Comparison of ENCODE assay signal across 21 mouse cellular contexts in the genomic region with DNA sequence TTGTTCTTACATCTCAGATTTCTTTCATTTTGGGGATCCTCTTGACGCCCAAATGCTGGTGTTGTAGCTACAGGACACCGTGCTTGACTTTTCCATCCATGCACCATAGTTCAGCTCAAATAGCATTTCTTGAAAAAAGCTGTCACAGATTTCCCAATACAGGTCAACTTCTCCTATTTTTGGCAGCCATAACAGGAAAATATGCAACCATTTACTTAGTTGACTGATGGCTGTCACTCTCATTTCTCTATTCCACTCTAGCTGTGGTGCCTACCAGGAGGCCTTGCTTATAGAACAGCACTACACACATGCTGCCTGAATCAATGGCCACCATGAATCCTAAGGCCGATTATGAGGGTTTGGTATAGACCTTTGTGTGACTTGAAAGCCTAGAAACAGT.
DNase-seq lines count a peak whose midpoint lies in the region; ATAC-seq and TF ChIP-seq lines count a peak whose summit lies in the region.
"Had no signal": no experiment of that assay in that cellular context is flagged by ENCODE, and none has a peak within 500 bp of the region (broad histone marks: within the 10 kb centered on the region; RNA-seq: fewer than 3 reads in every experiment).

No protein-coding gene starts in this region.

- 0 out of 2 replicates have a peak overlapping the region, but pooled peaks have one; percentile 36 for H3K27ac ChIP-seq in liver, postnatal 0 days (ENCODE audit: low read depth)
- H3K27ac ChIP-seq in liver, embryonic 11.5 days (ENCODE audit: low read depth, low read length) = no peak overlapping the region
- H3K27ac ChIP-seq in CH12.LX (ENCODE audit: insufficient read depth, low read depth) = no peak overlapping the region
- H3K27ac ChIP-seq in bone marrow macrophage, adult 2 months (ENCODE audit: insufficient read depth, low read depth, low read length) = peak overlapping the region; percentile 27; the same call in 1 of the 2 replicates
- H3K27ac ChIP-seq in hindbrain, embryonic 16.5 days (ENCODE audit: low read depth, low read length) = no peak overlapping the region
- H3K27ac ChIP-seq: embryonic facial prominence, embryonic 10.5 days; forebrain, embryonic 13.5 days; heart, embryonic 13.5 days; hindbrain, embryonic 13.5 days had no signal

- H3K4me3 ChIP-seq in liver, postnatal 0 days (ENCODE audit: low read depth, low read length) = no peak overlapping the region
- no peak overlapping the region for H3K4me3 ChIP-seq in liver, embryonic 11.5 days (ENCODE audit: low read depth, low read length)
- H3K4me3 ChIP-seq in CH12.LX (replicated peaks in 1 of 3; ENCODE audit: low read depth in 2 of 3, low read length in 2 of 3, poor library complexity in 1 of 3) = no peak overlapping the region
- H3K4me3 ChIP-seq in bone marrow macrophage, adult 2 months (ENCODE audit: insufficient read depth, low read length) = no peak overlapping the region
- no peak overlapping the region for H3K4me3 ChIP-seq in hindbrain, embryonic 16.5 days (ENCODE audit: low read length)
- H3K4me3 ChIP-seq: embryonic facial prominence, embryonic 10.5 days; forebrain, embryonic 13.5 days; heart, embryonic 13.5 days; hindbrain, embryonic 13.5 days had no signal

- dilution Hi-C loops in CH12.LX (cut with MboI; ENCODE audit: extremely low pct_ligation_motif_present, extremely low pct_unique_long_range_greater_than_20kb, low sequenced_read_pairs) = no loop called here

- intact Hi-C loops in heart, postnatal 14 days (cut with DNase I) = no loop called here

- H3K4me1 ChIP-seq in liver, postnatal 0 days (ENCODE audit: insufficient read depth) = no peaks in the 10 kb centered on the region
- H3K4me1 ChIP-seq in liver, embryonic 11.5 days (replicated peaks; ENCODE audit: control insufficient read depth, insufficient read depth, low read length) = no peaks in the 10 kb centered on the region
- H3K4me1 ChIP-seq in CH12.LX (ENCODE audit: control insufficient read depth in 1 of 2, insufficient read depth in 2 of 2) = peaks cover 9 to 15% of the 10 kb centered on the region in 2 experiments; a peak in 3 of 4 replicates
- peaks cover 17% of the 10 kb centered on the region for H3K4me1 ChIP-seq in bone marrow macrophage, adult 2 months (ENCODE audit: control insufficient read depth, insufficient read depth, low read length)
- no peaks in the 10 kb centered on the region for H3K4me1 ChIP-seq in hindbrain, embryonic 16.5 days (ENCODE audit: control insufficient read depth, insufficient read depth, low read depth, low read length)
- H3K4me1 ChIP-seq: heart, embryonic 13.5 days; hindbrain, embryonic 13.5 days had no signal

- no peak for TF ChIP-seq POLR2A in CH12.LX (IDR thresholded peaks at IDR 0.05; ENCODE audit: low read depth, low read length)
- TF ChIP-seq POLR2A in bone marrow macrophage, adult 2 months (IDR thresholded peaks at IDR 0.05; ENCODE audit: borderline replicate concordance, low read depth, low read length) = no peak

- 0 out of 2 replicates have a peak, but pooled peaks have one; percentile 21 for ATAC-seq in liver, postnatal 0 days
- ATAC-seq in liver, embryonic 11.5 days (replicated peaks; ENCODE audit: low FRiP score) = no peak
- ATAC-seq in megakaryocyte progenitor cell, adult 5-6 weeks (replicated peaks; ENCODE audit: poor library complexity) = peak; percentile 59
- ATAC-seq in hindbrain, embryonic 16.5 days = no peak
- ATAC-seq: activated CD4-positive, CD25-positive, alpha-beta regulatory T cell, adult 4 months; forebrain, embryonic 13.5 days; forebrain, postnatal 0 days; Patski had no signal

- no peaks in the 10 kb centered on the region for H3K36me3 ChIP-seq in liver, postnatal 0 days (replicated peaks; ENCODE audit: insufficient read depth, low read length)
- H3K36me3 ChIP-seq in liver, embryonic 11.5 days (ENCODE audit: control insufficient read depth, insufficient read depth, low read length) = no peaks in the 10 kb centered on the region
- H3K36me3 ChIP-seq in CH12.LX (replicated peaks in 1 of 2; ENCODE audit: control insufficient read depth in 1 of 2, insufficient read depth in 1 of 2, low read length in 1 of 2) = no peaks in the 10 kb centered on the region
- H3K36me3 ChIP-seq in hindbrain, embryonic 16.5 days (ENCODE audit: control insufficient read depth, insufficient read depth, low read length) = no peaks in the 10 kb centered on the region
- H3K36me3 ChIP-seq: embryonic facial prominence, embryonic 10.5 days; heart, embryonic 13.5 days; hindbrain, embryonic 13.5 days had no signal

- no peaks in the 10 kb centered on the region for H3K9me3 ChIP-seq in liver, postnatal 0 days (ENCODE audit: low read length)
- no peaks in the 10 kb centered on the region for H3K9me3 ChIP-seq in liver, embryonic 11.5 days (ENCODE audit: control insufficient read depth, low read length)
- no peaks in the 10 kb centered on the region for H3K9me3 ChIP-seq in CH12.LX (replicated peaks; ENCODE audit: low read length)
- H3K9me3 ChIP-seq in hindbrain, embryonic 16.5 days (ENCODE audit: control insufficient read depth, low read length) = peaks cover 2% of the 10 kb centered on the region; the same call in 1 of the 2 replicates
- H3K9me3 ChIP-seq: embryonic facial prominence, embryonic 10.5 days; forebrain, embryonic 13.5 days; heart, embryonic 13.5 days; hindbrain, embryonic 13.5 days had no signal

- no peak for TF ChIP-seq RAD21 in CH12.LX (IDR thresholded peaks at IDR 0.05; ENCODE audit: low read depth, low read length)

- 67% methylated on average over 3 of the region's 3 CpGs for WGBS in liver, postnatal 0 days (ENCODE audit: insufficient replicate concordance)
- WGBS in liver, embryonic 11.5 days = 83% methylated on average over 3 of the region's 3 CpGs
- 89% methylated on average over 3 of the region's 3 CpGs for WGBS in hindbrain, embryonic 16.5 days

- in situ Hi-C loops in CH12.LX (cut with MboI; ENCODE audit: low pct_ligation_motif_present, low pct_unique_long_range_greater_than_20kb, low sequenced_read_pairs) = no loop called here

- TF ChIP-seq EP300 in liver, postnatal 0 days (IDR thresholded peaks at IDR 0.05; ENCODE audit: low read depth) = no peak
- TF ChIP-seq EP300 in CH12.LX (IDR thresholded peaks at IDR 0.05; ENCODE audit: low read length) = peak; percentile 56

- TF ChIP-seq CTCF in liver, postnatal 0 days (IDR thresholded peaks at IDR 0.05; ENCODE audit: low read depth) = no peak
- TF ChIP-seq CTCF in CH12.LX (conservative IDR thresholded peaks at IDR 0.05 in 1 of 2, IDR thresholded peaks at IDR 0.05 in 1 of 2; ENCODE audit: low read depth in 2 of 2, low read length in 2 of 2) = no peak
- no peak for TF ChIP-seq CTCF in bone marrow macrophage, adult 2 months (IDR thresholded peaks at IDR 0.05; ENCODE audit: low read depth, low read length)

- no peaks in the 10 kb centered on the region for H3K79me2 ChIP-seq in CH12.LX (replicated peaks; ENCODE audit: control insufficient read depth, extremely low read depth, insufficient read depth, poor library complexity, severe bottlenecking)

- H3K9ac ChIP-seq in liver, postnatal 0 days (replicated peaks) = no peak overlapping the region
- H3K9ac ChIP-seq in liver, embryonic 11.5 days (ENCODE audit: low read depth, low read length) = no peak overlapping the region
- no peak overlapping the region for H3K9ac ChIP-seq in CH12.LX (ENCODE audit: insufficient read depth, low read depth)
- no peak overlapping the region for H3K9ac ChIP-seq in hindbrain, embryonic 16.5 days (ENCODE audit: low read depth, low read length)
- H3K9ac ChIP-seq: forebrain, embryonic 13.5 days; forebrain, postnatal 0 days; heart, embryonic 13.5 days; hindbrain, embryonic 13.5 days had no signal

- no peaks in the 10 kb centered on the region for H3K27me3 ChIP-seq in liver, postnatal 0 days (ENCODE audit: insufficient read depth, low read length)
- H3K27me3 ChIP-seq in liver, embryonic 11.5 days (replicated peaks; ENCODE audit: control insufficient read depth, insufficient read depth, low read length) = no peaks in the 10 kb centered on the region
- H3K27me3 ChIP-seq in CH12.LX (replicated peaks) = no peaks in the 10 kb centered on the region
- H3K27me3 ChIP-seq in hindbrain, embryonic 16.5 days (replicated peaks; ENCODE audit: control insufficient read depth, insufficient read depth, low read length) = no peaks in the 10 kb centered on the region
- H3K27me3 ChIP-seq: forebrain, embryonic 13.5 days; heart, embryonic 13.5 days; hindbrain, embryonic 13.5 days; Patski had no signal

- no peak for DNase-seq in liver, postnatal 0 days
- no peak for DNase-seq in liver, embryonic 11.5 days (ENCODE audit: low spot score)
- no peak for DNase-seq in CH12.LX (ENCODE audit: extremely low read depth)
- DNase-seq in heart, postnatal 14 days = no peak
- no peak for DNase-seq in adrenal gland, adult 18-20 months (ENCODE audit: low spot score in 2 of 2)
- DNase-seq: adrenal gland, adult 8-10 months; cerebellum, adult 18-20 months; cerebellum, adult 9-11 months; cerebellum, postnatal 36 days; forebrain, postnatal 0 days; gastrocnemius, postnatal 25 days; heart, adult 11 months had no signal

- H3K4me2 ChIP-seq in liver, postnatal 0 days (ENCODE audit: low read depth, low read length) = no peak overlapping the region
- H3K4me2 ChIP-seq in liver, embryonic 11.5 days = no peak overlapping the region
- no peak overlapping the region for H3K4me2 ChIP-seq in CH12.LX (ENCODE audit: insufficient read depth, low read depth, poor library complexity, severe bottlenecking)
- H3K4me2 ChIP-seq in hindbrain, embryonic 16.5 days (ENCODE audit: low read length) = no peak overlapping the region
- H3K4me2 ChIP-seq: forebrain, embryonic 13.5 days; heart, embryonic 13.5 days; hindbrain, embryonic 13.5 days had no signal

TF ChIP-seq in CH12.LX, 34 proteins besides CTCF, POLR2A, EP300 and RAD21:
- no peak for TF ChIP-seq RCOR1 (conservative IDR thresholded peaks at IDR 0.05; ENCODE audit: low read depth, low read length)
- peak; percentile 42; the same call in 1 of the 2 replicates for TF ChIP-seq MXI1 (IDR thresholded peaks at IDR 0.05; ENCODE audit: low read depth, low read length)
- TF ChIP-seq BHLHE40 (IDR thresholded peaks at IDR 0.05; ENCODE audit: low read depth, low read length) = 0 out of 2 replicates have a peak, but pooled peaks have one; percentile 10
- no peak for TF ChIP-seq IRF4 (IDR thresholded peaks at IDR 0.05; ENCODE audit: low read depth, low read length)
- peak; percentile 49; the same call in 1 of the 2 replicates for TF ChIP-seq MEF2A (IDR thresholded peaks at IDR 0.05; ENCODE audit: borderline replicate concordance, low read depth, low read length)
- TF ChIP-seq ZNF384 (IDR thresholded peaks at IDR 0.05; ENCODE audit: low read depth, low read length) = peak; percentile 29; the same call in 1 of the 2 replicates
- no peak for TF ChIP-seq ELF1 (IDR thresholded peaks at IDR 0.05; ENCODE audit: low read depth, low read length)

Comparison
In these comparisons a context has a peak if more than half of its experiments do, and no peak if none do; other contexts are left out.
1. ATAC-seq: peak in liver, postnatal 0 days (single experiment) and megakaryocyte progenitor cell, adult 5-6 weeks (single experiment); none in liver, embryonic 11.5 days (single experiment) and hindbrain, embryonic 16.5 days (single experiment).
2. H3K27ac ChIP-seq: peak in liver, postnatal 0 days (single experiment) and bone marrow macrophage, adult 2 months (single experiment); none in liver, embryonic 11.5 days (single experiment), CH12.LX (single experiment) and hindbrain, embryonic 16.5 days (single experiment).